Mouse (Mus musculus) activated CD4-positive, CD25-positive, alpha-beta regulatory T cell, adult 4 months (primary cell): Measurements from ENCODE around the gene Mfsd9. TPM values are rescaled to one million over a fixed set of nuclear protein-coding genes. Genes with fewer than 3 reads are reported as not detected.

ENCODE experiments used
- ATAC-seq: one replicate; pipeline ENCODE4 v1.8.0; 2017
- polyA plus RNA-seq, 2 experiments: library from polyadenylated mRNA; unstranded; fragments of 100-300 nt; shearing (Covaris generic); gene quantifications; one replicate each; pipeline ENCODE4 v1.2.1; 2017

Gene Mfsd9
- polyA plus RNA-seq: 1 to 10 TPM in 1 of 2 experiments, under 1 TPM in 1; 0.81 to 1.1 TPM

GRCm38 (mm10) chr1:40790324-40791141 is at the start of gene Mfsd9:
TSS of gene Mfsd9 (minus strand) at chr1:40790687.
- ATAC-seq: peak; percentile 87

- no peak for ATAC-seq
Measured at GRCm38 (mm10) chr1:40835468-40835867, 45.0 kb upstream of the Mfsd9 start.

- ATAC-seq: no peak
Measured at GRCm38 (mm10) chr1:40830712-40831507, 40.4 kb upstream of the Mfsd9 start.

GRCm38 (mm10) chr1:40829213-40829914 is 38.9 kb upstream of the Mfsd9 start:
- no peak for ATAC-seq

GRCm38 (mm10) chr1:40825826-40826225 is 35.3 kb upstream of the Mfsd9 start:
- ATAC-seq: no peak

- no peak for ATAC-seq
Measured at GRCm38 (mm10) chr1:40824936-40825335, 34.4 kb upstream of the Mfsd9 start.

- ATAC-seq: no peak
Measured at GRCm38 (mm10) chr1:40824517-40824916, 34.0 kb upstream of the Mfsd9 start.

- no peak for ATAC-seq
Measured at GRCm38 (mm10) chr1:40815071-40815845, 24.8 kb upstream of the Mfsd9 start.

- no peak for ATAC-seq
Measured at GRCm38 (mm10) chr1:40808643-40809042, 18.2 kb upstream of the Mfsd9 start.

GRCm38 (mm10) chr1:40805891-40806290 is 15.4 kb upstream of the Mfsd9 start:
- ATAC-seq: no peak

GRCm38 (mm10) chr1:40805351-40805750 is 14.9 kb upstream of the Mfsd9 start, which contains the start of gene Tmem182:
TSS of gene Tmem182 (plus strand) at chr1:40805601.
- ATAC-seq: no peak

- no peak for ATAC-seq
Measured at GRCm38 (mm10) chr1:40804118-40804517, 13.6 kb upstream of the Mfsd9 start.

GRCm38 (mm10) chr1:40802759-40803158 is 12.3 kb upstream of the Mfsd9 start:
- ATAC-seq: no peak

- ATAC-seq: no peak
Measured at GRCm38 (mm10) chr1:40800908-40801307, 10.4 kb upstream of the Mfsd9 start.

GRCm38 (mm10) chr1:40799121-40799520 is 8.6 kb upstream of the Mfsd9 start:
- no peak for ATAC-seq

GRCm38 (mm10) chr1:40797348-40797747 is 6.9 kb upstream of the Mfsd9 start:
- ATAC-seq: peak; percentile 63

- no peak for ATAC-seq
Measured at GRCm38 (mm10) chr1:40795508-40795907, 5.0 kb upstream of the Mfsd9 start.

GRCm38 (mm10) chr1:40789666-40790233 is 737 bp downstream of the Mfsd9 start:
- peak; percentile 3 for ATAC-seq

- ATAC-seq: no peak
Measured at GRCm38 (mm10) chr1:40788956-40789355, 1.5 kb downstream of the Mfsd9 start.

GRCm38 (mm10) chr1:40785876-40786445 is 4.5 kb downstream of the Mfsd9 start:
- ATAC-seq: no peak

GRCm38 (mm10) chr1:40784306-40784705 is 6.2 kb downstream of the Mfsd9 start:
- ATAC-seq: no peak
